Mouse (Mus musculus) kidney, adult 2 months (tissue): ENCODE measurements around the gene Rps6. TPM values are rescaled to one million over a fixed set of nuclear protein-coding genes. Genes with fewer than 3 reads are reported as not detected.

Experiments
- DNase-seq: peaks from one replicate; pipeline ENCODE4 v3.0.0; 2021
- H3K27ac ChIP-seq: fragments of 200-500 bp; 2 replicates; pipeline ENCODE4 v1.5.1; 2012; ENCODE audit warnings: low read depth, low read length, control low read depth, inconsistent platforms; ENCODE audit not compliant: insufficient read depth
- H3K27me3 ChIP-seq: fragments of 200-500 bp; replicated peaks from 2 replicates; pipeline ENCODE4 v1.6.1; 2012; ENCODE audit warnings: mild to moderate bottlenecking, moderate library complexity, low read length, inconsistent platforms; ENCODE audit not compliant: control insufficient read depth, insufficient read depth
- H3K36me3 ChIP-seq: fragments of 200-500 bp; 2 replicates; pipeline ENCODE4 v1.6.1; 2012; ENCODE audit warnings: mild to moderate bottlenecking, moderate library complexity, low read length, inconsistent platforms; ENCODE audit not compliant: control insufficient read depth, insufficient read depth
- H3K4me1 ChIP-seq: fragments of 200-500 bp; 2 replicates; pipeline ENCODE4 v1.6.1; 2011; ENCODE audit warnings: low read length; ENCODE audit not compliant: control insufficient read depth, insufficient read depth
- H3K4me3 ChIP-seq: fragments of 200-500 bp; 2 replicates; pipeline ENCODE4 v1.5.1; 2011; ENCODE audit warnings: mild to moderate bottlenecking, low read depth, low read length, control low read depth; ENCODE audit not compliant: insufficient read depth
- CTCF ChIP-seq: fragments of 200-500 bp; conservative IDR thresholded peaks from 2 replicates; pipeline ENCODE4 v1.5.1; 2011; ENCODE audit warnings: low read depth, mild to moderate bottlenecking, control low read depth, low read length, moderate library complexity, mixed read lengths; ENCODE audit not compliant: insufficient read depth, insufficient read length
- POLR2A ChIP-seq: fragments of 200-500 bp; IDR thresholded peaks from one replicate; pipeline ENCODE4 v1.6.1; 2011; ENCODE audit warnings: low read depth, low read length, control low read depth
- WGBS: fragments of 180-500 bp; shearing (Covaris S2); methylation state at CpG from one replicate; pipeline ENCODE4 v1.1.7; 2018; 5-methylcytosine and 5-hydroxymethylcytosine counted together
- polyA plus RNA-seq: library from polyadenylated mRNA; depleted of rRNA; stranded (reverse); fragments of >200 nt; gene quantifications from 2 replicates; pipeline ENCODE4 v1.2.3, GENCODE M21; 2012

Gene Rps6
- polyA plus RNA-seq, 1 experiment, result 521 TPM

DNA sequence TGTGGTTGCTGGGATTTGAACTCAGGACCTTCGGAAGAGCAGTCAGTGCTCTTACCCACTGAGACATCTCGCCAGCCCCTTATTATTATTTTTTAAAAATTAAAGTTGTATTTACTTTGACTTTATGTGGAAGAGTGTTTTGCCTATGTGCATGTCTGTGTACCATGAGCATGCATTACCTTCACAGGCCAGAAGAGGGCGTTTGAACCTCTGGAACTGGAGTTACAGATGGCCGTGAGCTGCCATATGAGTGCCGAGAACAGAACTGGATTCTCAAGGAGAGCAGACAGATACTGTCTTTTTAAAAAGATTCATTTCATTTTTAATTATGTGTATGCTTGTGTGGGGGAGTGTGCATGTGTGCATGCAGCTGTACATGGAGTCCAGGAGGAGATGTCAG, 30.7 kb upstream of the Rps6 start:
- no peak for DNase-seq
- Histone ChIP-seq H3K27me3 (no peaks in the 10 kb centered on the region), H3K27ac (no peak overlapping the region), H3K36me3 (no peaks in the 10 kb centered on the region; the same call in 1 of the 2 replicates), H3K4me1 (no peaks in the 10 kb centered on the region; the same call in 1 of the 2 replicates), H3K4me3 (no peak overlapping the region)
- TF ChIP-seq CTCF, result 0 out of 2 replicates have a peak, but pooled peaks have one; percentile 19
- TF ChIP-seq POLR2A, result no peak
- whole genome bisulfite sequencing, result 79% methylated on average over 5 of the region's 5 CpGs

DNA sequence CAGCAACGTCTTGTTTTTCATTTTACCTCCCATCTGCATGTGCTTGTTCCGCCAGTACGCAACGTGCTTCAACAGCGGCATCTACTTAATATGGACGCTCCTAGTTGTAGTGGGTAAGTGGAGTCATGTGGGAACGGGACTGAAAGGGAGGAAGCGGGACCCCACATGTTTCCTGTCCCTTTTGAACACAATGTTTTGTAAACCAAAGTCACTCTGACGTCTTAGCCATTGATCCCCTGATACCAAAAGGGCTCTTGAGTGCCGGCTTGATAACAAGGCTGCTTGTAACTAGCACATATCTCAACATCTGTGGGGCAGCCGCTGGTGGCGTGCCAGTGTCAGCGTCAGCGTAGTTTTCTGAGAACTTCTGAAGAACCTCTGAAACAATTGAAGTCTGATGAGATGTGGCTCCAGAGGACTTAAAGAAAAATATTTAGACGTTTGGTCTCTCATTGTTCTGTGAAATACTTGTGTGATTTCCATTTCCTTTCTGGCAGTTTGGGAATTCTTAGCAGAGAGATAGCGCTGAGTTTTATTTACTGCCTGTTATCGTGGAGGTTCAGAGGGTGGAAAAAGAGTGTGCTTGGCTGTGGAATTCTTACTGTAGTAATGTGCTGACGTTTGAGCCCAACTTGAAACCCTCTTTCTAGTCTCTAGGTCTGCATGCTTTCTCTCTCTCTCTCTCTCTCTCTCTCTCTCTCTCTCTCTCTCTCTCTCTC, 29.1 kb upstream of the Rps6 start:
- H3K27ac ChIP-seq, result peak overlapping the region; percentile 76
- no peaks in the 10 kb centered on the region for H3K27me3 ChIP-seq
- DNase-seq, result peak; percentile 77
- WGBS, result 31% methylated on average over 18 of the region's 18 CpGs
- H3K4me3 ChIP-seq, result peak overlapping the region; percentile 27; the same call in 1 of the 2 replicates
- H3K36me3 ChIP-seq, result no peaks in the 10 kb centered on the region; the same call in 1 of the 2 replicates
- TF ChIP-seq CTCF, result no peak
- no peaks in the 10 kb centered on the region; the same call in 1 of the 2 replicates for H3K4me1 ChIP-seq

DNA sequence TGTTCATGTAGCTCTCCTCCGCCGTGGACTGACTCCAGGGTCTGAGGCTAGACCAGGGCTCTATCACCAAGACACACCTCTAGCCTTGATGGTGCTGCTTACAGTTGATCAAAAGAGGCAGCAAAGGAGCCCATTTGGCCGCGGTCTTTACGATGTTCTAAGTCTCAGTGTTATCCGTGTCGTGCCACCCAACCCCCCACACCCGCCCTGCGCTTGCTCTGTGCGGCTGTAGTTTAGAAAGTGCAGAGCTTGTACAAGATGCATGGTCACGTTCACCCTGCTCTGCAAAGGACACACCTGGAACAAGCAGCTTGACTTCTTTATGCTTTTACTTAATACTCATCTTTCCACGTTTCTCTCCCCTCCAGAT, 28.6 kb upstream of the Rps6 start:
- Histone ChIP-seq H3K36me3 (no peaks in the 10 kb centered on the region; the same call in 1 of the 2 replicates), H3K27ac (peak overlapping the region; percentile 76), H3K4me3 (peak overlapping the region; percentile 27; the same call in 1 of the 2 replicates), H3K27me3 (no peaks in the 10 kb centered on the region), H3K4me1 (no peaks in the 10 kb centered on the region; the same call in 1 of the 2 replicates)
- no peak for TF ChIP-seq CTCF
- TF ChIP-seq POLR2A, result no peak
- DNase-seq, result no peak
- WGBS, result 43% methylated on average over 12 of the region's 12 CpGs

DNA sequence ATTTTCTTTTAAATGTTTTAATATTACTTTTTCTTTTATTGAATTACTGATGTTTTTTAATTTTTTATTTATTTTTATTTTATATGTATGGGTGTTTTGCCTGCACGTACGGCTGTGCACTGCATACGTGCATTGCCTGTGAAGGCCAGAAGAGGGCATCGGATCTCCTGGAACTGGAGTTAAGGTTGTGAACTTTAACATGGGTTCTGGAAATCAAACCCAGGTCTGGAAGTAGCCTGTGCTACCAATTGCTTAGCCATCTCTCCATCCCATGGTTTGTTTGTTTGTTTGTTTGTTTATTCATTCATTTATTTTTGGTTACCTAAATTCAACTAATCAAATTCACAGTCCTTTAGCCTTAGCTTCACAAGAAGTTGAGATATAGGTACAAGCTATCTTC, 27.7 kb upstream of the Rps6 start:
- DNase-seq, result peak; percentile 52
- H3K36me3 ChIP-seq, result no peaks in the 10 kb centered on the region; the same call in 1 of the 2 replicates
- 64% methylated on average over 4 of the region's 4 CpGs for WGBS
- no peak overlapping the region for H3K27ac ChIP-seq
- H3K4me3 ChIP-seq, result no peak overlapping the region
- TF ChIP-seq CTCF (peak; percentile 64), POLR2A (no peak)
- no peaks in the 10 kb centered on the region; the same call in 1 of the 2 replicates for H3K4me1 ChIP-seq
- H3K27me3 ChIP-seq, result no peaks in the 10 kb centered on the region

DNA sequence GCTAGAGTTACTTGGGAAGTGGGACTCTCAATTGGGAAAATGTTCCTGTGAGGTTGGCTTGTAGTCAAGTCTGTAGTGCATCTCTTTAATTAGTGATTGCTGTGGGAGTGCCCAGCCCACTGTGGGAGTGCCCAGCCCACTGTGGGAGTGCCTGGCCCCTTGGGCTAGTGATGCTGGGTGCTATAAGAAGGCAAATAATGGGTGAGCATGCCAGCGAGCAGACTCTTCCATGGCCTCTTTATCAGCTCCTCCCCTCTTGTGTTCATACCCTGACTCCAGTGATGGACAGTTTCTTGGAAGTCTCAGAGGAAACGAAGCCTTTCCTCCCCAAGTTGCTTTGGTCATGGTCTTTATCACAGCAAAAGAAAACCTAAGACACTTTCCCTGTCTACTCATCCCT, 25.2 kb upstream of the Rps6 start:
- WGBS, result 34% methylated on average over 2 of the region's 2 CpGs
- DNase-seq, result peak; percentile 28
- no peaks in the 10 kb centered on the region for H3K36me3 ChIP-seq
- TF ChIP-seq CTCF (no peak), POLR2A (no peak)
- no peak overlapping the region for H3K4me3 ChIP-seq
- H3K27me3 ChIP-seq, result no peaks in the 10 kb centered on the region
- no peaks in the 10 kb centered on the region; the same call in 1 of the 2 replicates for H3K4me1 ChIP-seq
- H3K27ac ChIP-seq, result 0 out of 2 replicates have a peak overlapping the region, but pooled peaks have one; percentile 29

DNA sequence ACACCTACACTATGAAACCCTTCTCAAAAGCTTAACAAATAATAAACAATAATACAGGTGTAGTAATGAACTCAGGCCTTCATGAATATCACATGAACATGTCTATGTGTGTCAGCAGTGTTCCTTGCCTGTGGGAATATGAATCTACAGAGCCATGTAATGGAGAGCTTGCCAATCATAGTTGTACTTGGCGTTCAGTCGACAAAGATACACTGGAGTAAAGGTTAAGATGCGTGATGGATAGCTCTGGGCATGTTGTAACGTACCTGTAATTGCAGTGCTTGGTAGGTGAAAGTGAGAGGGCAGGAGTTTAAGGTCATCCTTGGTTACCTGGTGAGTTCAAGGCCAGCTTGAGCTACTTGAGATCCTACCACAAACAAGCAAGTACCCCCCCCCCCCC, 24.0 kb upstream of the Rps6 start:
- no peaks in the 10 kb centered on the region for H3K27me3 ChIP-seq
- no peaks in the 10 kb centered on the region for H3K36me3 ChIP-seq
- no peak for DNase-seq
- no peak overlapping the region for H3K4me3 ChIP-seq
- TF ChIP-seq POLR2A, result no peak
- no peak for TF ChIP-seq CTCF
- 90% methylated on average over 4 of the region's 4 CpGs for WGBS
- H3K4me1 ChIP-seq, result no peaks in the 10 kb centered on the region; the same call in 1 of the 2 replicates
- H3K27ac ChIP-seq, result no peak overlapping the region

DNA sequence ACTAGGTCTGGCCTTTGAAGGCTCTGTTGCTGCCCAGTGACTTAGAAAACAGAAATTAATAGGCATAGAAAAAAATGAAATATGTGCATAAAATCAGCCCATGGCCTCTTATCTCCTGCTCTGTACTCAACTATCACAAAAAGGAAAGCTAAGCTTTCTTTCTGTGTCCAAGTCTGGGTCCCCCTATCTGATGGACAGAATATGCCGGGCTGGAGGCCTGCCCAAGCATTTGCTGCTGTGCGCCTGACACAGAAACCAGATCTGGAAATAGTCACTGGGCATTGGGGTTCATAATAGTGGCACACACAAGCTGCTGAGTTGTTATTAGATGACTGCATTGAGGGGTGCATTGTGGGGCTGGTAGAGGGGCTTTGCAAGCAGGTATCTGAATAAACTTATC, 22.3 kb upstream of the Rps6 start:
- H3K4me3 ChIP-seq, result no peak overlapping the region
- no peak for TF ChIP-seq CTCF
- no peak for TF ChIP-seq POLR2A
- no peaks in the 10 kb centered on the region for H3K4me1 ChIP-seq
- H3K27ac ChIP-seq, result no peak overlapping the region
- no peaks in the 10 kb centered on the region for H3K27me3 ChIP-seq
- H3K36me3 ChIP-seq, result no peaks in the 10 kb centered on the region
- WGBS, result 87% methylated on average over 2 of the region's 2 CpGs
- no peak for DNase-seq
